Mouse (Mus musculus) v-Abl transformed pro-B cells (cell line): ENCODE measurements around the gene Srsf2.
"Not testable (repeated sequence)": the region's sequence is repeated elsewhere in the genome, so short reads cannot be mapped to it uniquely, and the experiment has no call there.

Experiments used
- in situ Hi-C, 2 experiments: fragments of 400-800 bp; cut with MboI; formaldehyde crosslinking; loops; one replicate each; pipeline ENCODE4 v1.15.1; 2025; ENCODE audit not compliant: unreplicated experiment in 2 of 2

The Srsf2 gene

GRCm38 (mm10) chr11:116852891-116853511, at the start of gene Srsf2:
Srsf2 (minus strand) TSS chr11:116853094.
- in situ Hi-C loops: loop anchor here in 1 of 2 experiments (25.0 kb wide), 1 partner anchor 984 kb away; the partner anchor contains the start of genes Afmid, Birc5 and Tk1

- in situ Hi-C loops: not testable (repeated sequence)
Measured at GRCm38 (mm10) chr11:116902588-116902987, 49.7 kb upstream of the Srsf2 start.

- in situ Hi-C loops: loop anchor here (25.0 kb wide), 2 partner anchors 288 to 463 kb away; partner anchors contain the start of gene Sept9 (in 1 of the 2)
Measured at GRCm38 (mm10) chr11:116899247-116899646, 46.4 kb upstream of the Srsf2 start.

- in situ Hi-C loops: loop anchor here (25.0 kb wide), 2 partner anchors 292 to 467 kb away; partner anchors contain the start of gene Sept9 (in 1 of the 2)
Measured at GRCm38 (mm10) chr11:116895402-116895801, 42.5 kb upstream of the Srsf2 start.

- in situ Hi-C loops: loop anchor here (25.0 kb wide), 2 partner anchors 294 to 469 kb away; partner anchors contain the start of gene Sept9 (in 1 of the 2)
Measured at GRCm38 (mm10) chr11:116893532-116894442, 40.9 kb upstream of the Srsf2 start.

DNA sequence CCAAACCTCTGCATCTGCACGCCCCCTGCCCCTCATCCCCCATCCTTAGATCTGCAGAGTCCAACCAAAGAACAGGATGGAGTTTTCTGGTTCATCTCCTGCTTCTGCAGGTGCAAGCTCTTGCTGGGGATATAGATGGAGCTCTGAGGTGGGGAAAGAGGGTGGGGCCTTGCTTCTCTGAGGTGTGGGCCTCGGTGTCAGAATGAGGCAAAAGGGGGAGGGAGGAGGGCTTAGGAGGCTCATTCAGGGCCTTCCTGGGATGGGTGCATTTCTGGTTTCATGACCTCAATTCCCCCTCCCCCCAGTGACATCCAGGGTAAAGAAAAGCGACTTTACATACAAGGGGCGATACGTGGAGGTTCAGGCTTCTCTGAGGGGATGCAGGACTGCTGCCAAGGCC, 34.2 kb upstream of the Srsf2 start:
- in situ Hi-C loops: loop anchor here (5.0 to 25.0 kb wide), 6 partner anchors 128 to 475 kb away; partner anchors contain the start of gene Sept9 (in 1 of the 2)

DNA sequence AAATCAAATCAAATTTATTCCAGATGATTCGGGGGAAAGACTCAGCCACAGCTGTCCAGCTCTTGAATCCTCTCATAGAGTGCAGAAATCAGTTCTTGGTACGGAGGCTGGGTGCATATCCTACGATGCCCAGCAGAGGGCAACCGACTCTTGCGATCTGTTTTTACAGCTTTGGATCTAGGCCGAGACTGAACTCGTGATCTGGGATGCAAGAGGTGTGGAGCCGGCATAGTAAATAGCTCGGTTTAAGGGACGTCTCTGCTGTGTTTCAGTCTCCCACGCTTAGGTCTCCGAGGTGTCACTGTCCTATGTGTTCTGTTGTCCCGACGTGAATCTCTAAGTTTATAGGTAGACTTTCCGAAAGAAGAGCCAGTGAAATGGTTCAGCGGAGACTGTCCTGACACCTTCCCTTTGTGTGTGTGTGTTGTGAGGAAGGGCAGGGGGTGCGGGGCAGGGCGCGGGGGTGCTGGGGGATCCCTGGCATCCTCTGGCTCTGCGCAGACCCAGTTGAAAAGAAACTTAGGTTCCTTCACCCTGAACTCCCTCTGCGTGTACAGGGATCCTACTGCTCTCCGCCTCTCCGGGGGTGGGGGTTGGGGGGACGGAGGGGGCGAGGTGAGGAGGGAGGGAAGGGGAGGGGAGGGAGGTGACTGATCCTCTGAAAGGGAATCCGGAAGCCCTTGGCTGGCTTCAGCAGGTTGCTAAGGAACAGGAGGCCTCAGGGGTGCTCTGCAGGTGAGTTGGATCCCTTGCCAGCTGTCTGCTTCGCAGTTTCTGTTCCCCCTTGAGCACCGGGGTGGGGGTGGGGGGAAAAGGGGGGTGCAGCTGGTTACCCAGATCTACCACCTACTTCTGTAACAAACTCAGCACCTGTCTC, 32.6 kb upstream of the Srsf2 start:
- in situ Hi-C loops: loop anchor here (5.0 to 25.0 kb wide), 6 partner anchors 129 to 477 kb away; partner anchors contain the start of gene Sept9 (in 1 of the 2)

DNA sequence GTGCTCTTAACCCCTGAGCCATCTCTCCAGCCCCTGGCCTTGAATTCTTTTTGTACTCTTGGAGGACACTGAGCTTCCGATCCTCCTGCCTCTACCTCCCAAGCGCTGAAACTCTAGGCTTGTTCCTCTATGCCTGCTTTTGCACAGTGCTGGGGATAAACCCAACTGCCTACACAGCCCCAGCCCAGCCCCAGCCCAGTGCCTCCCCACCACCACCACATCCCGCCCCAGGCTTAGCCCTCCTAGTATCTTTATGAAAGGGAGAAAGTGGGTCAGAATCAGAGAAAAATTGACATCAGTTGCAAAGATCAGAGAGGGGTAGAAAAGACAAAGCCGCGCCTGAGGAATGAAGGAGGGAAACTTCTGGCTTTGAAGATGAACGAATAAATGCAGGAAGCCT, 31.2 kb upstream of the Srsf2 start:
- in situ Hi-C loops: loop anchor here (10.0 to 25.0 kb wide), 4 partner anchors 131 to 478 kb away; partner anchors contain the start of gene Sept9 (in 1 of the 2)

GRCm38 (mm10) chr11:116882446-116882845, 29.6 kb upstream of the Srsf2 start:
- in situ Hi-C loops: loop anchor here (10.0 to 25.0 kb wide), 4 partner anchors 132 to 480 kb away; partner anchors contain the start of gene Sept9 (in 1 of the 2)

GRCm38 (mm10) chr11:116881440-116881839, 28.5 kb upstream of the Srsf2 start:
- in situ Hi-C loops: loop anchor here (10.0 to 25.0 kb wide), 4 partner anchors 133 to 481 kb away; partner anchors contain the start of gene Sept9 (in 1 of the 2)

DNA sequence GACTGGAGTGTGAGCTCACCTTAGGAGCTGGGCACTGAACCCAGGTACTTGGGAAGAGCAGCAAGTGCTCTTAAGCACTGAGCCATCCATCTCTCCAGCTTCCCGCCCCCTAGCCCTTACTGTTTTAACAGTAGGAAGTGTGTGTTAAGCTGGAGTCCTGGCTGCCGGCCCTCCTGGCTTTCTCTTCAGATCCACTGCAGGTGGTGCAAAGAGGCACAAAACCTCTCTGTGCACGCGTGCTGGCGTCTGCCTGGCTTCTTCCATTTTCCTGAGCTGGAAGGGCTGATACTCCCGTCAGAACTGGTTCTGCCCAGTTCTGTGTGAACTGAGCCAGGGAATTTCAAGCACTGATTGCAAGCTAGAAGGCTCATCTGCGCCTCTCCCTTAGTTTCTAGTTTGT, 27.9 kb upstream of the Srsf2 start:
- in situ Hi-C loops: loop anchor here (10.0 to 25.0 kb wide), 4 partner anchors 134 to 481 kb away; partner anchors contain the start of gene Sept9 (in 1 of the 2)

DNA sequence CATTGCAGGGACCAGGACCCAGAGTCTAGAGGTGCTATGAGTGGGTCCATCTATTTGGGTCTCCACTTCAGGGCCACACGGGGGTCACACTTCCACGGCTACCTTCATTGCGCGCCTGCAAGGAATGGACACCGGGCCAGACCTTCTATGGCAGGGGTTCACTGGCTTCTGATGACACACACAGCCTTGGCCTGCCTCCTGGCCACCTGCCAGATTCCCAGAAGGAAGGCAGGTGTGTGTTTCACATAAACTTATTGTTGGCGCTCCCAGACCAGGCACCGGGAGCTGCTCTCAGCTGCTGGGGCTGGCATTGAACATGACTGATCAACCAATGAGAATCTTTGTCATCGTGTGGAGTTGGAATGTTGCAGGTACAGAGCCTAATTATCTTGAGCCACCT, 25.6 kb upstream of the Srsf2 start:
- in situ Hi-C loops: loop anchor here (25.0 kb wide), 2 partner anchors 309 to 484 kb away; partner anchors contain the start of gene Sept9 (in 1 of the 2)

DNA sequence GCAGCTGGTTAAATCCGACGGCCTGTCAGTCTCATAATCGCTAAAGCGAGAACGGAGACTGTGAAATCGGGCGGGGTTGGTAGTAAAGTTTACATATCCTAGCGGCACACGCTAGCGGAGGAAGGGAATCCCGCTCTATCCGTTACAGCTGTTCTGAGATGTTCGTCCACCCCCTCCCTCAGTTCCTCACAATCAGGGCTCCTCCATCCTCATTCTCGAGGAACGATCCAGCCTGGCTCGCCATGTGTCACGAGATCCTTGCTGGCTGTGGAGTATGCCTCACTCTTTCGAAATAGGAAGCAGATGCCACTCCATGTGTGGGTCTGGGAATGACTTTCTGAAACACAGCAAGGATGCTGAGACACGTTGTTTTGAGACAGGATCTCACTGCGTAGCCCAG, 21.1 kb upstream of the Srsf2 start:
- in situ Hi-C loops: loop anchor here in 1 of 2 experiments (25.0 kb wide), 1 partner anchor 963 kb away; the partner anchor contains the start of genes Afmid, Birc5 and Tk1

DNA sequence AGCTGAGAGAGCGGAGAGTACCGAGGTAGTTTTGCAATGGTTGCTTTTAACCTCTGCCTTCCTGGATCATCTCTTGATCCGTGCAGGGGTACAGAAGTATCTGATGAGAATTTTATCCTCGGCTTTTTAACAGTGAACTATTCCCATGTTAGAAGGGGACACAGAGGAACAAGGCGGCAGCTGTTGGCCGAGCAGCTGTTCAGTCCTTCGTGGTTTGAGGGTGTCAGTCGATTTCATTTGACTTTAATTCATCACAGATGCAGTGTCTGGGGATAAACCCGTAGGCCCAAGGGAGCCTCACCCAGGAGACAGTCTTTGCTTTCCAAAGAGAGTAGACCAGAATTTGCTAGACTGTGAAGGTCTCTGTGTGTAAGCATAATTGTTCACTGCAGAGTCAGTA, 18.6 kb upstream of the Srsf2 start:
- in situ Hi-C loops: loop anchor here in 1 of 2 experiments (25.0 kb wide), 1 partner anchor 966 kb away; the partner anchor contains the start of genes Afmid, Birc5 and Tk1

DNA sequence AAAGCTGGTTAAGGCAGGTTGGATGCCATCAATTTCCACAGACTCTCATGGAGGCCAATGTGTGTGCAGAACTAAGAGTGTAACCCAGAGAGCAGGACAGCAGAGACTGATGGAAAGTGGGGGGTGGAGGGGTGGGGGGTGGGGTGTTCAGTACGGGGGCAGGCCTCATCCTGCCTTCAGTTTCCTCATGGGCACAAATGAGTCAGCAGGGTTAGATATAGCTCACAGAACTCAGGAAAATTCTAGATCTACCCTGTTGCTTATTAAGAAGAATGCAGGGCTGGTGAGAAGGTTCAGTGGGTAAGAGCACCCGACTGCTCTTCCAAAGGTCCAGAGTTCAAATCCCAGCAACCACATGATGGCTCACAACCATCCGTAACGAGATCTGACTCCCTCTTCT, 16.7 kb upstream of the Srsf2 start:
- in situ Hi-C loops: loop anchor here in 1 of 2 experiments (25.0 kb wide), 1 partner anchor 968 kb away; the partner anchor contains the start of genes Afmid, Birc5 and Tk1

DNA sequence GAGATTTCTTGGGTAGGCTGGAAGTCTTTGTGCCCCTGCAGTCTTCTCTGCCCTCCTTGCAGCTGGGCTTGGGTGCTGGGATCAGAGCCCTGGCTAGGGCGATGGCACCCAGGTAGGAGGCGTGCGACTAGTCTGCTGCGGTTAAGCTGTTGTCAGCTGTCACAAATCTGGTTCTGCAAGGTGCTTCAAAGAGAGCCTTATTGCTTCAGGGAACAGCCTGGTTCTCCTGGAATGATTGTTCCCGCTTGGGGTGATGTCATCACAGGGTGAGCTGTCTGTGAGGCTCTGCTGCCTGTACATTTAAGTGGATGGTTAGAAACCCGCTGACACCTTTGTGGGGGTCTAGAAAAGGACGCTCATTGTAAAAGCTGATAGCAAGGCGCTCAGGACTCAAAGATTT, 16.3 kb upstream of the Srsf2 start:
- in situ Hi-C loops: loop anchor here in 1 of 2 experiments (25.0 kb wide), 1 partner anchor 968 kb away; the partner anchor contains the start of genes Afmid, Birc5 and Tk1

DNA sequence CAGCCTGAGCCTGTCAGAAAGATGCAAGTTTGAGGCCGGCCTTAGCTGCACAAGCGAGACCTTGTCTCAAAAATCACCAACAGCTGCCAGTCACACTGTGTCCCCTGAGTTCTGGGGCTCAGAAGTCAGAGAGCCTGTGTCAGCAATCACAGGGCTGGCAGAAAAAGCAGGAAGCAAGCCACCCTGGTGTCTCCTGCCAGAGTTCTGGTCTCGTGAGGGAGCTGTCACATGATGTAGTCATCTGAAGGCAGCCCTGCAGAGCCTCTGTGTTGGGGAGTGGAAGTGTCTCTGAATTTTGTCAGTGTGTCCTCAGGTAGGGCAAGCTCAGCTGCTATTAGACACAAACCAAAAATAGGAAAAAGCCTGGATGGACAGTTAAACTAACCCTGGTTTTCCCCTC, 15.2 kb upstream of the Srsf2 start:
- in situ Hi-C loops: loop anchor here in 1 of 2 experiments (25.0 kb wide), 1 partner anchor 969 kb away; the partner anchor contains the start of genes Afmid, Birc5 and Tk1

DNA sequence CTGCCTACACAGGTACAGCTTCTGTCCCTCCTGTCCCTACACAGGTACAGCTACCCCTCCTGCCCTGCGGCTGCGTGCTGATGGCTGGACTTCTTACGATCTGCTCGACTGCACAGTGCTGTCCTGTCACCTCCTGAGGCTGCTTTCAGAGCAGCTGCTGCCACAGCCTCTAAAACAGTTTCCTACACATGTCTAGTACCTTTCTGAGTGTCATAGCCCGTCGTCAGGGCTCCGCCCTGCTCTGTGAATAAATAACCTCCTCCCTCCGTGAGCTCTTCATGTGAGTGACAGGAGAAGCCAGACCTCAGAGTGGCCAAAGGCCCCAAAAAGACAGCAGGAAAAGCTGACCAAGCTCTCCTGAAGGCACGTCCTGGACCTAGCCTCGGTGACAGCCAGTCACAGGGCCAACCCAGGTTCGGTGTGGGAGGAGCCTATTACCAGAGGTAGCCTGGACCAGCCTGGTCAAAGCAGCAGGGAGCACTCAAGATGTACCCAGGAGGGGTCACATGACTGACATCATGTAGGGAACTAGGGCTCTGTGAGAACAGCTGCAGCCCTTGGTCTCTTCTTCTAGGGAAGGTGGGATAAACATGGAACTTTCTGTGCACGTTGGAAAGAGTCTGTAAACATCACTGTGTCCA, 13.2 kb upstream of the Srsf2 start:
- in situ Hi-C loops: loop anchor here in 1 of 2 experiments (25.0 kb wide), 1 partner anchor 971 kb away; the partner anchor contains the start of genes Afmid, Birc5 and Tk1
